Mouse (Mus musculus): Measurements from ENCODE around the gene Aldh3b2. TPM values are rescaled to one million over a fixed set of nuclear protein-coding genes. Genes with fewer than 3 reads are reported as not detected.

The Aldh3b2 gene
- polyA plus RNA-seq, 1 experiment from 2014 or later: 22.8 TPM

DNA sequence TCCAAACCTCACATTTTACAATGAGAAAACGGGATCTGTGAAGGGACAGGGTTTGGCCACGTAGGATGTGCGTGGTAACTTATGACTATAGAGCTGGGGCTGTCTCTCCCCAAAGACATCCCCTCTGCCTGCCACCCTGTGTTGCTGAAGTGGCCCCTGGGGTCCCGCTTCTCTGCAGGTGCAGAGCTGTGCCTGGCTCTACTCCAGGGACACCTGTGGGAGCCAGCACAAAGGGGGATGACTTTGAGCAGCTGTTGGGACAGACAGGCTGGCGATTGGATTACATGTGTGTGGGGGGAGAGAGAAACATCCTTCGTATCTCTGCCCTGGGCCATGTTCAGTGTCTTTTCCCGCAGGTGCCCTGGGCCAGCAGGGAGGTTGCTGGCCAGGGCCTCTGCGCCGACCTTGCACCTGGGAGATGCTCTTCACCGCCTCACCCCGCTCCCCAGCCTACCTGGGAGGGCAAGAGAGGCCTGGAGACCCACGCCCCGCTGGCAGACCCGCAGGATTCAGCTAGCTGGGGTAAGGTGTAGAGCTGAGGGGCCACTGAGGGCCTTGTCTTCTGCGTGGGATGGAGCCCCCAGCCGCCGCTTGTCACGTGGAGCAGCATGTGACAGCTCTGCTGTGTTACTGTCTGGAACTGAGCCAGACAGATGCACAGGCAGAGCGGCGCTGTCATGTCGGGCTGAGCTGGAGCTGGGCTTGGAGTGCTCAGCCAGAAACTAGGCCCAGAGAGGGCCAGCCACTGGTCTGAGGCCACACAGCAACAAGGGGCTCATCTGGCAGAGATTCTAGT, 41.7 kb upstream of the Aldh3b2 start:
- H3K9me3 ChIP-seq: no peaks in the 10 kb centered on the region
- no peak overlapping the region for H3K4me3 ChIP-seq (replicated peaks)
- WGBS: 64% methylated on average over 21 of the region's 21 CpGs
- no peak overlapping the region for H3K9ac ChIP-seq
- H3K4me2 ChIP-seq: no peak overlapping the region
- peaks cover 24% of the 10 kb centered on the region for H3K4me1 ChIP-seq
- no peaks in the 10 kb centered on the region for H3K27me3 ChIP-seq (replicated peaks)
- no peaks in the 10 kb centered on the region for H3K36me3 ChIP-seq
- H3K27ac ChIP-seq: peak overlapping the region; percentile 73
- no peak for ATAC-seq (ENCODE audit: insufficient read depth, low FRiP score, low read depth)

DNA sequence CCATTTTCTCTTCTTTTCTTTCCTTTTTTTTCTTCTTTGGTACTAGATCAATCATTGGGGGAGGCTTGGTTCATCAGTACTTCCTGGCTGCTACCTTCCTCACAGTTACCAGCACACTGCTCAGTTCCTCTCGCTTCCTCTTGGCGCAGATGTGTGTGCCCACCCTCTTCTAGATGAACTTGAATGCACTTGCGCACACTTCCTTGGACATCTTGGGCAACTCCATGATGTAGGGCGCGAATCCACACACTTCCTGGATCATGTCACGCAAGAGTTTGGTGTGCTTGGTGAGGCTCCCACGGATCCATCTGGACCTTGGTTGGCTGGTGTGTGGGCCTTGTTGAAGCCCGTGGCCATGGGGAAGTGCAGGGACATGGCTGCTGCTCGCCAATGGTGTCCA, 40.4 kb upstream of the Aldh3b2 start:
- WGBS: 89% methylated on average over 9 of the region's 9 CpGs
- no peak for ATAC-seq (ENCODE audit: insufficient read depth, low FRiP score, low read depth)
- H3K27ac ChIP-seq: no peak overlapping the region

GRCm38 (mm10) chr19:3935032-3935895, 36.9 kb upstream of the Aldh3b2 start, which contains the start of gene Unc93b1:
TSS of gene Unc93b1 (plus strand) at chr19:3935186.
- Histone ChIP-seq H3K36me3 (no peaks in the 10 kb centered on the region), H3K9me3 (no peaks in the 10 kb centered on the region), H3K4me1 (peaks cover 20% of the 10 kb centered on the region), H3K4me3 (replicated peaks) (peak within 1 kb of the TSS; percentile 51), H3K9ac (peak within 1 kb of the TSS; percentile 38), H3K27me3 (replicated peaks) (no peaks in the 10 kb centered on the region), H3K4me2 (peak within 1 kb of the TSS; percentile 91), H3K27ac (0 out of 2 replicates have a peak within 1 kb of the TSS, but pooled peaks have one; percentile 31)
- 7% methylated on average over 42 of the region's 42 CpGs for WGBS
- ATAC-seq (ENCODE audit: insufficient read depth, low FRiP score, low read depth): peak; percentile 80

More for the DNA sequence above, 40.4 kb upstream of the Aldh3b2 start:
- Histone ChIP-seq H3K9me3 (no peaks in the 10 kb centered on the region), H3K4me2 (no peak overlapping the region), H3K9ac (no peak overlapping the region), H3K4me3 (replicated peaks) (no peak overlapping the region), H3K4me1 (peaks cover 32% of the 10 kb centered on the region), H3K36me3 (no peaks in the 10 kb centered on the region), H3K27me3 (replicated peaks) (no peaks in the 10 kb centered on the region)

- Histone ChIP-seq H3K27ac (no peak overlapping the region), H3K4me3 (replicated peaks) (peak overlapping the region; percentile 51), H3K36me3 (no peaks in the 10 kb centered on the region), H3K4me1 (peaks cover 14% of the 10 kb centered on the region), H3K4me2 (peak overlapping the region; percentile 91), H3K27me3 (replicated peaks) (no peaks in the 10 kb centered on the region), H3K9ac (peak overlapping the region; percentile 38), H3K9me3 (no peaks in the 10 kb centered on the region)
- WGBS: 7% methylated on average over 22 of the region's 22 CpGs
- ATAC-seq (ENCODE audit: insufficient read depth, low FRiP score, low read depth): no peak
Measured at GRCm38 (mm10) chr19:3935896-3936850, 36.0 kb upstream of the Aldh3b2 start.

- Histone ChIP-seq H3K4me2 (no peak overlapping the region), H3K9ac (no peak overlapping the region), H3K27ac (no peak overlapping the region), H3K27me3 (replicated peaks) (no peaks in the 10 kb centered on the region), H3K4me1 (0 out of 2 replicates have a peak, but pooled peaks cover 6% of the 10 kb centered on the region), H3K9me3 (no peaks in the 10 kb centered on the region), H3K36me3 (no peaks in the 10 kb centered on the region), H3K4me3 (replicated peaks) (no peak overlapping the region)
- WGBS: 80% methylated on average over 7 of the region's 7 CpGs
- ATAC-seq (ENCODE audit: insufficient read depth, low FRiP score, low read depth): no peak; the same call in 1 of the 2 replicates
Measured at GRCm38 (mm10) chr19:3942315-3942714, 29.8 kb upstream of the Aldh3b2 start.

DNA sequence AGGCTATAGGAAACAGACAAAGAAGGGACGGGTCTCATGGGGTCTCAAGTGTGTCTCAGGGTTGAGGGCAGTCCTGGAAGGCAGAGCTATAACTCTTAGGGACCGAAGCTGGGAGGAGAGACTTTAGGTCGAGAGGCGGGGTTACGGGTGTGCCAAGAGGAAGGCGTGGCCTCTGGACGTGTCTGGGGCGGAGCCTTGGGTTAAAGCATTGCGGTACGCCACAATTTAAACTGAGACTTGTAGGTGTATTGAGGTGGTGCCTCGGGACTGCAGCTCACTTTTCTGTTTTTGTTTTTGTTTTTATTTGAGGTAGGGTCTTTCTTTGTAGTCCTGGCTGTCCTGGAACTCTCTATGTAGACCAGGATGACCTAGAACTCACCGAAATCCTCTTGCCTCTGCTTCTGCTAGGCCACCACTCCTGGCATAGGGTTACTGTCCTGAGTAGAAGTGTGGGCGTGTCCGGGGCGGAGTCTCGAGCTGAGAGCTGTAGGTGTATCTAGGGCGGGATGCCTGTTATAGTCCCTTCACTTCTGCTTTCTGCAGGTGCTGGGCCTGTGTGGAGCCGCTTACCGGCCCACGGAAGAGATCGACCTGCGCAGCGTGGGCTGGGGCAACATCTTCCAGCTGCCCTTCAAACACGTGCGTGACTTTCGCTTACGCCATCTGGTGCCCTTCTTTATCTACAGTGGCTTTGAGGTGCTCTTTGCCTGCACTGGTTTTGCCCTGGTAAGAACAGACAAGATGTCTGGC, 29.0 kb upstream of the Aldh3b2 start:
- peak overlapping the region; percentile 41 for H3K4me2 ChIP-seq

DNA sequence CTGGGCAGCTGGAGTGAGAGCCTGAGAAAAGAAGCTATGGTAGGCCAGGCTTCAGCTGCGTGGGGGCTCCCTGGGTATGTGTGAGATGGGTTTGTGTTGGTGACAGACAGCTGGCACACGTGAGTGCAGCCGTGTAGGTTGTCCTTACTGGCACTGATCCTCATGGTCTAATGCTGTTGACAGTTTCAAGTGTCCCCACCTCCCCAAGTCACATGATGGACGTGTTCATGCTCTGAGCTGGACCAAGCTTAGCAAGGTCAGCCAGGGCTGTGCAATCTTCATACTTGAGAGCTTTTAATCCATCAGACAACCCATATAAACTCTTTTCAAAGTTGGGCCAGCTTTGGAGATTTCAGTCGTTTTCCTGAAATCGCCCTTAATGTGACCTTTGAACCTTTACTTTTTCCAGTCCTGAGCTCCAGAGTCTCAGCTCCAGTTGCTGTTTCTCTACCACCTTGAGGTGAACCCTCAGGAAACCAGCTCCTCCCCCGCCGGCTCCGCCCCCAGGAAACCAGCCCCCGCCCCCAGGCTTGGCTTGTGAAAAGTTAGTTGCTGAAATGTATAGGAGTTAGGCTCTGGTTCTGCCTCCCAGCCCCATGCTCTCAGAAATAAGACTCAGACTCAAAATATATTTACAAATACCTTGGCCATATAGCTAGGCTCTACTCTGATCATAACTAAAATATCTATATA, 26.1 kb upstream of the Aldh3b2 start:
- Histone ChIP-seq H3K36me3 (no peaks in the 10 kb centered on the region), H3K4me1 (0 out of 2 replicates have a peak, but pooled peaks cover 6% of the 10 kb centered on the region), H3K4me2 (no peak overlapping the region), H3K9me3 (no peaks in the 10 kb centered on the region), H3K4me3 (replicated peaks) (no peak overlapping the region), H3K9ac (no peak overlapping the region), H3K27ac (no peak overlapping the region), H3K27me3 (replicated peaks) (no peaks in the 10 kb centered on the region)
- WGBS: 26% methylated on average over 10 of the region's 10 CpGs
- ATAC-seq (ENCODE audit: insufficient read depth, low FRiP score, low read depth): no peak

More for the DNA sequence above, 29.0 kb upstream of the Aldh3b2 start:
- Histone ChIP-seq H3K9me3 (no peaks in the 10 kb centered on the region), H3K9ac (no peak overlapping the region), H3K36me3 (no peaks in the 10 kb centered on the region), H3K27ac (no peak overlapping the region), H3K4me1 (0 out of 2 replicates have a peak, but pooled peaks cover 6% of the 10 kb centered on the region), H3K4me3 (replicated peaks) (peak overlapping the region; percentile 19; the same call in 1 of the 2 replicates), H3K27me3 (replicated peaks) (no peaks in the 10 kb centered on the region)
- ATAC-seq (ENCODE audit: insufficient read depth, low FRiP score, low read depth): 0 out of 2 replicates have a peak, but pooled peaks have one; percentile 70
- 19% methylated on average over 27 of the region's 27 CpGs for WGBS

DNA sequence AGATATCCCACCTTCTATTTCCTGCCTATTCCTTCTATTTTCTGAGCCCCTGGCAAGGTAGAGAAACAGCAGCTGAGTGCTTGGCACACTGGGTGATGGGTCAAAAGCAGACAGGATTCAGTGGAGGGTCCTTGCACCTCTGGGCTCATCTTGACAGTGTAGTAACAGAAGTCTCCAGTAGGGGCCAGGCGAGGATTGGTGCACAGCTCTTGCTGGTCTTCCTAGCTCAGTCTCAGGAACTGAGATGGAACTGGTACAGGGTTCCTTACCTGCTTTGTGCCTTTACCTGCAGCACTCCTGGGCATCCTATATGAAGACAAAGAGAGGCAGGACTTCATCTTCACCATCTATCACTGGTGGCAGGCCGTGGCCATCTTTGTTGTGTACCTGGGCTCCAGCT, 25.4 kb upstream of the Aldh3b2 start:
- no peaks in the 10 kb centered on the region for H3K27me3 ChIP-seq (replicated peaks)
- H3K4me3 ChIP-seq (replicated peaks): no peak overlapping the region
- WGBS: 19% methylated on average over 2 of the region's 2 CpGs
- H3K9me3 ChIP-seq: no peaks in the 10 kb centered on the region
- peak; percentile 42; the same call in 1 of the 2 replicates for ATAC-seq (ENCODE audit: insufficient read depth, low FRiP score, low read depth)
- 0 out of 2 replicates have a peak, but pooled peaks cover 6% of the 10 kb centered on the region for H3K4me1 ChIP-seq
- no peaks in the 10 kb centered on the region for H3K36me3 ChIP-seq
- no peak overlapping the region for H3K27ac ChIP-seq
- H3K4me2 ChIP-seq: no peak overlapping the region
- H3K9ac ChIP-seq: no peak overlapping the region

- no peaks in the 10 kb centered on the region for H3K9me3 ChIP-seq
- 74% methylated on average over 3 of the region's 3 CpGs for WGBS
- H3K4me3 ChIP-seq (replicated peaks): no peak overlapping the region
- 0 out of 2 replicates have a peak, but pooled peaks cover 6% of the 10 kb centered on the region for H3K4me1 ChIP-seq
- no peak for ATAC-seq (ENCODE audit: insufficient read depth, low FRiP score, low read depth)
- H3K27me3 ChIP-seq (replicated peaks): no peaks in the 10 kb centered on the region
- no peak overlapping the region for H3K4me2 ChIP-seq
- H3K27ac ChIP-seq: no peak overlapping the region
- H3K9ac ChIP-seq: no peak overlapping the region
- H3K36me3 ChIP-seq: no peaks in the 10 kb centered on the region
Measured at GRCm38 (mm10) chr19:3947813-3948212, 24.3 kb upstream of the Aldh3b2 start.

DNA sequence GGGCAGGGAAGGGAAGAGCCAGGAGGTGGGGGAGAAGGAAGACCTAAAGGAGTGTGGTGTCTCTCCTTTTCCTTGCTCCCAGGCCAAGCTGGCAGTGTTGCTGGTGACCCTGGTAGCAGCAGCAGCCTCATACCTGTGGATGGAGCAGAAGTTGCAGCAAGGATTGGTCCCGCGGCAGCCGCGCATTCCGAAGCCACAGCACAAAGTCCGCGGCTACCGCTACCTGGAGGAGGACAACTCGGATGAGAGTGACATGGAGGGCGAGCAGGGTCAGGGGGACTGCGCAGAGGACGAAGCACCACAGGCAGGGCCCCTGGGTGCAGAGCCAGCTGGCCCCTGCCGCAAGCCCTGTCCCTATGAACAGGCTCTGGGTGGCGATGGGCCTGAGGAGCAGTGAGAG, 23.6 kb upstream of the Aldh3b2 start:
- H3K9ac ChIP-seq: no peak overlapping the region
- no peak overlapping the region for H3K27ac ChIP-seq
- no peaks in the 10 kb centered on the region for H3K27me3 ChIP-seq (replicated peaks)
- 68% methylated on average over 14 of the region's 14 CpGs for WGBS
- H3K36me3 ChIP-seq: no peaks in the 10 kb centered on the region
- ATAC-seq (ENCODE audit: insufficient read depth, low FRiP score, low read depth): no peak
- H3K4me2 ChIP-seq: no peak overlapping the region
- no peak overlapping the region for H3K4me3 ChIP-seq (replicated peaks)
- 0 out of 2 replicates have a peak, but pooled peaks cover 2% of the 10 kb centered on the region for H3K4me1 ChIP-seq
- H3K9me3 ChIP-seq: no peaks in the 10 kb centered on the region
